Mouse (Mus musculus): ENCODE data around the gene Rap1gap. TPM values are rescaled to one million over a fixed set of nuclear protein-coding genes. Genes with fewer than 3 reads are reported as not detected.
A peak's percentile ranks its signal among the peaks of the same experiment; 100 is the strongest.

Gene Rap1gap
- total RNA-seq, 2 experiments from 2014 or later: 6.9 to 14.3 TPM

GRCm38 (mm10) chr4:137724212-137724611 lies 59.7 kb downstream of the Rap1gap start:
- DNase-seq: peak; percentile 58

GRCm38 (mm10) chr4:137724766-137725165 lies 60.2 kb downstream of the Rap1gap start:
- DNase-seq: peak; percentile 87

GRCm38 (mm10) chr4:137725541-137726145 lies 61.1 kb downstream of the Rap1gap start:
- no peak for DNase-seq

- no peak for DNase-seq
Observed at GRCm38 (mm10) chr4:137726739-137727505, 62.4 kb downstream of the Rap1gap start.

GRCm38 (mm10) chr4:137727506-137728187 lies 63.1 kb downstream of the Rap1gap start:
- DNase-seq: no peak

GRCm38 (mm10) chr4:137728399-137729154 lies 64.1 kb downstream of the Rap1gap start:
- DNase-seq: peak; percentile 38

GRCm38 (mm10) chr4:137729155-137729855 lies 64.8 kb downstream of the Rap1gap start:
- no peak for DNase-seq

- DNase-seq: peak; percentile 94
Observed at GRCm38 (mm10) chr4:137730134-137730533, 65.6 kb downstream of the Rap1gap start.

GRCm38 (mm10) chr4:137730757-137731156 lies 66.2 kb downstream of the Rap1gap start:
- DNase-seq: no peak

- no peak for DNase-seq
Observed at GRCm38 (mm10) chr4:137731891-137732290, 67.4 kb downstream of the Rap1gap start.

- no peak for DNase-seq
Observed at GRCm38 (mm10) chr4:137732361-137732760, 67.8 kb downstream of the Rap1gap start.

- no peak for DNase-seq
Observed at GRCm38 (mm10) chr4:137732962-137733361, 68.4 kb downstream of the Rap1gap start.

GRCm38 (mm10) chr4:137733459-137733858 lies 68.9 kb downstream of the Rap1gap start:
- no peak for DNase-seq

GRCm38 (mm10) chr4:137736220-137736701 lies 71.7 kb downstream of the Rap1gap start:
- DNase-seq: no peak

GRCm38 (mm10) chr4:137737760-137738159 lies 73.2 kb downstream of the Rap1gap start:
- DNase-seq: no peak

- peak; percentile 34 for DNase-seq
Observed at GRCm38 (mm10) chr4:137739151-137739923, 74.8 kb downstream of the Rap1gap start.

GRCm38 (mm10) chr4:137740350-137740749 lies 75.8 kb downstream of the Rap1gap start:
- DNase-seq: no peak

- DNase-seq: no peak
Observed at GRCm38 (mm10) chr4:137743791-137744190, 79.3 kb downstream of the Rap1gap start.

GRCm38 (mm10) chr4:137744433-137744918 lies 80.0 kb downstream of the Rap1gap start:
- DNase-seq: peak; percentile 41

GRCm38 (mm10) chr4:137747091-137747490 lies 82.6 kb downstream of the Rap1gap start:
- DNase-seq: no peak

- no peak for DNase-seq
Observed at GRCm38 (mm10) chr4:137747590-137747989, 83.1 kb downstream of the Rap1gap start.
